ENCODE assay signal across 7 mouse cellular contexts in the genomic region with DNA sequence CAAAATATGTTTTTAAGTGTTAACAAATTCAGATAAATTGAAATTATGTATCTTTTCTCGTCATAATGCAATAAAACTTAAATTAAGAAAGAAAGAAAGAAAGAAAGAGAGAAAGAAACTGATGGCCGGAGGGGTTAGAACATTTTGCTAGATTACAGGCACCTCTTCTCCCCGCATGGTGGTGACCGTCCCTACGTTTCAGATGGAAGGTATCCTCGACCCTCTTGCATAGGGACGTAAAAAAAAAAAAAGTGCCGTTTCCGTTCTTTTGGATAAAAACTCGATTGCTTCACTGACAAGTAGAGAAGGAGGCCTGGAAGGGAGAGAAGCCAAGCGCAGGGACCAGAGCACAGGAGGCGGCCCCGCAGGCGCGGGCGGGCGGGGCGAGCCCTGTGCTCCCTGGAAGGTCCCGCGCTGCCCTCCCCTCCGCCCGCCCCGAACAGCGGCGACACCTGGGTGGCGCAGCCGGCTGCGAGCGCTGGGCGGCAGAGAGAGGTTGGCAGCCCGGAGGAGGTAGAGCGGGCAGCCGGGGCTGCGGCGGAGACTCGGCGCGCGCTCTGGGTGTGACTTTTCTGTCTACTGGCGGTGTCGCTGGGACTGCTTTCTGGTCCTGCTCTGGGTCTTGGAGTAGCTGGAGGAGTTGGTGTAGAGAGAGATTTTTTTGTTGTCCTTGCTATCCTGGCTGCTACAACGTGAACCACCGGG. TPM values are rescaled to one million over a fixed set of nuclear protein-coding genes. Genes with fewer than 3 reads are reported as not detected.
DNase-seq lines count a peak whose midpoint lies in the region; ATAC-seq and TF ChIP-seq lines count a peak whose summit lies in the region.

A gene (plus strand): TSS at position 311 of the 705 bp plus-strand sequence.

- H3K4me2 ChIP-seq in intestine, postnatal 0 days (replicated peaks; ENCODE audit: low read depth), result peak within 1 kb of the TSS; percentile 90
- H3K4me2 ChIP-seq in limb, embryonic 14.5 days (replicated peaks; ENCODE audit: low read depth, low read length, severe bottlenecking), result peak within 1 kb of the TSS; percentile 82
- peak within 1 kb of the TSS; percentile 99 for H3K4me2 ChIP-seq in midbrain, embryonic 15.5 days

- no peaks in the 10 kb centered on the region for H3K27me3 ChIP-seq in intestine, postnatal 0 days (replicated peaks; ENCODE audit: control insufficient read depth, insufficient read depth, low read length)
- no peaks in the 10 kb centered on the region for H3K27me3 ChIP-seq in limb, embryonic 14.5 days (ENCODE audit: control insufficient read depth, insufficient read depth, low read length)
- peaks cover 11% of the 10 kb centered on the region for H3K27me3 ChIP-seq in midbrain, embryonic 15.5 days (replicated peaks)

- H3K9me3 ChIP-seq in intestine, postnatal 0 days (ENCODE audit: control insufficient read depth), result no peaks in the 10 kb centered on the region
- H3K9me3 ChIP-seq in limb, embryonic 14.5 days (ENCODE audit: control insufficient read depth, low read length), result no peaks in the 10 kb centered on the region
- H3K9me3 ChIP-seq in midbrain, embryonic 15.5 days, result no peaks in the 10 kb centered on the region

- H3K4me1 ChIP-seq in intestine, postnatal 0 days (replicated peaks; ENCODE audit: control insufficient read depth, insufficient read depth, low read length), result no peaks in the 10 kb centered on the region
- H3K4me1 ChIP-seq in limb, embryonic 14.5 days (ENCODE audit: control insufficient read depth, insufficient read depth, low read length), result 0 out of 2 replicates have a peak, but pooled peaks cover 2% of the 10 kb centered on the region
- H3K4me1 ChIP-seq in midbrain, embryonic 15.5 days, result peaks cover 7% of the 10 kb centered on the region

- peak within 1 kb of the TSS; percentile 57 for H3K4me3 ChIP-seq in intestine, postnatal 0 days (ENCODE audit: low read depth, low read length)
- peak within 1 kb of the TSS; percentile 54 for H3K4me3 ChIP-seq in limb, embryonic 14.5 days (replicated peaks; ENCODE audit: low read length)
- peak within 1 kb of the TSS; percentile 74 for H3K4me3 ChIP-seq in midbrain, embryonic 15.5 days

- H3K36me3 ChIP-seq in intestine, postnatal 0 days (ENCODE audit: control insufficient read depth, insufficient read depth), result no peaks in the 10 kb centered on the region
- H3K36me3 ChIP-seq in limb, embryonic 14.5 days (ENCODE audit: control insufficient read depth, insufficient read depth, low read length), result no peaks in the 10 kb centered on the region
- H3K36me3 ChIP-seq in midbrain, embryonic 15.5 days (replicated peaks), result no peaks in the 10 kb centered on the region

- peak within 1 kb of the TSS; percentile 46 for H3K9ac ChIP-seq in intestine, postnatal 0 days (ENCODE audit: low read depth, low read length)
- H3K9ac ChIP-seq in limb, embryonic 14.5 days (ENCODE audit: low read depth, low read length, severe bottlenecking), result peak within 1 kb of the TSS; percentile 54
- H3K9ac ChIP-seq in midbrain, embryonic 15.5 days, result peak within 1 kb of the TSS; percentile 75

- 1% methylated on average over 37 of the region's 43 CpGs for WGBS in intestine, postnatal 0 days
- WGBS in limb, embryonic 14.5 days, result under 1% methylated on average over 20 of the region's 43 CpGs
- WGBS in midbrain, embryonic 15.5 days, result 1% methylated on average over 43 of the region's 43 CpGs

- TF ChIP-seq CTCF in intestine, postnatal 0 days (IDR thresholded peaks at IDR 0.05; ENCODE audit: low read depth), result peak; percentile 30

- no peak for TF ChIP-seq POLR2A in limb, embryonic 14.5 days (IDR thresholded peaks at IDR 0.05; ENCODE audit: borderline replicate concordance, extremely low read depth, insufficient read depth, insufficient read length)

- peak; percentile 43 to 56 for DNase-seq in adrenal gland, adult 18-20 months (ENCODE audit: low spot score in 2 of 2)
- DNase-seq in gastrocnemius, postnatal 4 days (ENCODE audit: low spot score in 2 of 2), result peak; percentile 33 to 58
- DNase-seq in limb, embryonic 14.5 days (ENCODE audit: low spot score), result peak; percentile 52
- peak; percentile 13 to 63 for DNase-seq in spleen, postnatal 10 days (ENCODE audit: low spot score in 2 of 2)

- no peak within 1 kb of the TSS; the same call in 1 of the 2 replicates for H3K27ac ChIP-seq in intestine, postnatal 0 days (ENCODE audit: low read depth, low read length)
- H3K27ac ChIP-seq in limb, embryonic 14.5 days (replicated peaks; ENCODE audit: low read depth, low read length), result 0 out of 2 replicates have a peak within 1 kb of the TSS, but pooled peaks have one; percentile 9
- no peak within 1 kb of the TSS for H3K27ac ChIP-seq in midbrain, embryonic 15.5 days

- peak; percentile 71 for ATAC-seq in common myeloid progenitor, adult 5-6 weeks (replicated peaks; ENCODE audit: low read depth, poor library complexity, severe bottlenecking)
- peak; percentile 84 for ATAC-seq in intestine, postnatal 0 days
- peak; percentile 62 for ATAC-seq in limb, embryonic 14.5 days (ENCODE audit: low FRiP score, low read depth)
- peak; percentile 91 for ATAC-seq in midbrain, embryonic 15.5 days (replicated peaks)

RNA-seq across cellular contexts. Expression of the gene that starts here (rescaled TPM):
- total RNA-seq in adrenal gland, adult 18-20 months (2021), result 1 to 10 TPM; 6.0 to 6.2 TPM
- total RNA-seq in common myeloid progenitor, adult 5-6 weeks (2017), result 0.39 TPM in 1 of 2 replicates, not detected in the other
- 100 to 1,000 TPM in 1 of 2 experiments, 10 to 100 TPM in 1; 91.1 to 101 TPM for total RNA-seq in gastrocnemius, postnatal 4 days (2021)
- 7.0 and 7.4 TPM in 2 replicates for polyA plus RNA-seq in intestine, postnatal 0 days (2015; fragmentation: Nextera tagmentation; extraction: Ambion mirVana)
- polyA plus RNA-seq in limb, embryonic 14.5 days (2012; rRNA removed), result 21.6 and 25.7 TPM in 2 replicates
- 18.0 and 21.9 TPM in 2 replicates for polyA plus RNA-seq in limb, embryonic 14.5 days (2014; fragmentation: Nextera tagmentation; extraction: Ambion mirVana)
- polyA plus RNA-seq in midbrain, embryonic 15.5 days (2015; fragmentation: Nextera tagmentation; extraction: Ambion mirVana), result 5.0 and 7.2 TPM in 2 replicates

Comparison
In these comparisons a context has a peak if more than half of its experiments do, and no peak if none do; other contexts are left out.
1. RNA of the gene that starts here (total RNA-seq): 91.1 to 101 TPM in gastrocnemius, postnatal 4 days; 6.0 to 6.2 TPM in adrenal gland, adult 18-20 months and 0.39 TPM in common myeloid progenitor, adult 5-6 weeks; every median in the first group is over 10 times any median in the second.
2. Peak in ATAC-seq in common myeloid progenitor, adult 5-6 weeks; RNA of the gene not detected or under 1 TPM.
3. Peak in every context shown above with its lines, with median percentiles within 50 percentile points of each other: DNase-seq, ATAC-seq, H3K4me2 ChIP-seq, H3K4me3 ChIP-seq and H3K9ac ChIP-seq.